Mouse (Mus musculus) ES-E14 (cell line): ENCODE results near the gene Coq3. TPM values are rescaled to one million over a fixed set of nuclear protein-coding genes. Genes with fewer than 3 reads are reported as not detected.

Experiments used
- DNase-seq: peaks from one replicate; pipeline ENCODE4 v3.0.0-alpha.2; 2013; ENCODE audit warnings: low read depth, low spot score
- H3K27ac ChIP-seq: 2 replicates; pipeline ENCODE4 v1.5.1; 2012; ENCODE audit warnings: low read depth, mild to moderate bottlenecking, low read length, moderate library complexity, mixed read lengths; ENCODE audit not compliant: poor library complexity, insufficient read depth, severe bottlenecking
- H3K36me3 ChIP-seq: 2 replicates; pipeline ENCODE4 v1.6.1; 2012; ENCODE audit warnings: mild to moderate bottlenecking, low read length, moderate library complexity, mixed read lengths; ENCODE audit not compliant: control insufficient read depth, poor library complexity, insufficient read depth, severe bottlenecking
- H3K4me1 ChIP-seq, 2 experiments: fragments of 150-350 bp in 1 of 2; sonication (generic) in 1 of 2; 2 replicates each; pipeline ENCODE4 v1.6.1; 2012; ENCODE audit warnings: low read length in 2 of 2, mild to moderate bottlenecking in 1 of 2, mixed read lengths in 1 of 2; ENCODE audit not compliant: control insufficient read depth in 2 of 2, insufficient read depth in 2 of 2, poor library complexity in 1 of 2
- H3K4me3 ChIP-seq, 2 experiments: fragments of 150-350 bp in 1 of 2; sonication (generic) in 1 of 2; 2 replicates each; pipeline ENCODE4 v1.5.1; 2012; ENCODE audit warnings: low read length in 2 of 2, low read depth in 1 of 2, mild to moderate bottlenecking in 1 of 2, mixed read lengths in 1 of 2; ENCODE audit not compliant: insufficient read depth in 1 of 2, poor library complexity in 1 of 2, severe bottlenecking in 1 of 2
- H3K9ac ChIP-seq: 2 replicates; pipeline ENCODE4 v1.6.1; 2012; ENCODE audit warnings: low read depth, mild to moderate bottlenecking, low read length, mixed read lengths; ENCODE audit not compliant: poor library complexity, insufficient read depth, severe bottlenecking
- H3K9me3 ChIP-seq: fragments of 150-350 bp; sonication (generic); 2 replicates; pipeline ENCODE4 v1.6.1; 2012; ENCODE audit warnings: low read depth, mild to moderate bottlenecking, low read length; ENCODE audit not compliant: control insufficient read depth, insufficient read depth
- CHD2 ChIP-seq: IDR thresholded peaks from 2 replicates; pipeline ENCODE4 v1.6.1; 2014; ENCODE audit warnings: mild to moderate bottlenecking, low read depth, low read length, inconsistent platforms
- HCFC1 ChIP-seq: IDR thresholded peaks from 2 replicates; pipeline ENCODE4 v1.6.1; 2012; ENCODE audit warnings: low read length, inconsistent platforms, borderline replicate concordance; ENCODE audit not compliant: insufficient read depth
- MAFK ChIP-seq: IDR thresholded peaks from 2 replicates; pipeline ENCODE4 v1.6.1; 2014; ENCODE audit warnings: mild to moderate bottlenecking, low read depth, low read length, inconsistent platforms; ENCODE audit not compliant: insufficient read depth
- ZC3H11A ChIP-seq: IDR thresholded peaks from 2 replicates; pipeline ENCODE4 v1.6.1; 2012; ENCODE audit warnings: low read depth, mild to moderate bottlenecking, inconsistent platforms, low read length, borderline replicate concordance
- ZNF384 ChIP-seq: IDR thresholded peaks from 2 replicates; pipeline ENCODE4 v1.6.1; 2012; ENCODE audit warnings: low read depth, low read length, inconsistent platforms
- in situ Hi-C, 2 experiments: fragments of 600-800 bp; cut with MboI; formaldehyde crosslinking; loops; one replicate each; pipeline ENCODE4 v1.15.1; 2025; ENCODE audit warnings: low sequenced_read_pairs in 2 of 2, inconsistent platforms in 1 of 2; ENCODE audit not compliant: unreplicated experiment in 2 of 2
- total RNA-seq: library from RNA; depleted of rRNA; stranded (reverse); fragments of 300-350 nt; gene quantifications from 2 replicates; pipeline ENCODE4 v1.2.3, GENCODE M21; 2012

Coq3 gene
- total RNA-seq, 1 experiment = 9.1 TPM

GRCm38 (mm10) chr4:21930971-21931771, 51.7 kb downstream of the Coq3 start, which contains the start of gene Faxc:
Faxc (plus strand) TSS chr4:21931329.
- in situ Hi-C loops = no loop called here
- no peak for DNase-seq
- TF ChIP-seq ZC3H11A (no peak), HCFC1 (no peak), CHD2 (no peak), MAFK (no peak), ZNF384 (no peak)
- H3K9me3 ChIP-seq = no peaks in the 10 kb centered on the region
- no peaks in the 10 kb centered on the region; a peak in 1 of 4 replicates for H3K4me1 ChIP-seq
- no peak within 1 kb of the TSS for H3K27ac ChIP-seq
- peak within 1 kb of the TSS; percentile 67 to 82 for H3K4me3 ChIP-seq
- H3K36me3 ChIP-seq = no peaks in the 10 kb centered on the region
- H3K9ac ChIP-seq = peak within 1 kb of the TSS; percentile 67

- Histone ChIP-seq H3K27ac (no peak overlapping the region), H3K36me3 (no peaks in the 10 kb centered on the region), H3K4me1 (no peaks in the 10 kb centered on the region; a peak in 1 of 4 replicates), H3K4me3 (peak overlapping the region; percentile 67 to 82), H3K9me3 (no peaks in the 10 kb centered on the region), H3K9ac (peak overlapping the region; percentile 67)
- DNase-seq = no peak
- TF ChIP-seq ZC3H11A = no peak
- no peak for TF ChIP-seq HCFC1
- no peak for TF ChIP-seq ZNF384
- TF ChIP-seq CHD2 = no peak
- TF ChIP-seq MAFK = no peak
- in situ Hi-C loops = no loop called here
Measured at GRCm38 (mm10) chr4:21931772-21932630, 52.5 kb downstream of the Coq3 start.

GRCm38 (mm10) chr4:21935378-21935777, 55.9 kb downstream of the Coq3 start:
- Histone ChIP-seq H3K9ac (no peak overlapping the region), H3K4me1 (no peaks in the 10 kb centered on the region), H3K9me3 (no peaks in the 10 kb centered on the region), H3K36me3 (no peaks in the 10 kb centered on the region), H3K27ac (no peak overlapping the region), H3K4me3 (no peak overlapping the region)
- in situ Hi-C loops = no loop called here
- no peak for TF ChIP-seq HCFC1
- TF ChIP-seq MAFK = no peak
- no peak for TF ChIP-seq ZNF384
- TF ChIP-seq ZC3H11A = no peak
- no peak for TF ChIP-seq CHD2
- DNase-seq = no peak

- no peak for DNase-seq
- TF ChIP-seq MAFK (no peak), ZC3H11A (no peak), ZNF384 (no peak), CHD2 (no peak), HCFC1 (no peak)
- in situ Hi-C loops = no loop called here
- no peak overlapping the region for H3K9ac ChIP-seq
- no peak overlapping the region for H3K27ac ChIP-seq
- no peaks in the 10 kb centered on the region for H3K9me3 ChIP-seq
- peaks cover 0 to 2% of the 10 kb centered on the region in 2 experiments; a peak in 2 of 4 replicates for H3K4me1 ChIP-seq
- no peak overlapping the region for H3K4me3 ChIP-seq
- H3K36me3 ChIP-seq = no peaks in the 10 kb centered on the region
Measured at GRCm38 (mm10) chr4:21936424-21936823, 57.0 kb downstream of the Coq3 start.
